Mouse (Mus musculus): ENCODE measurements around the gene Tmem206. TPM values are rescaled to one million over a fixed set of nuclear protein-coding genes. Genes with fewer than 3 reads are reported as not detected.
A peak's percentile ranks its signal among the peaks of the same experiment; 100 is the strongest.

Tmem206 gene
- polyA plus RNA-seq, 1 experiment from 2014 or later, result 26.4 TPM

DNA sequence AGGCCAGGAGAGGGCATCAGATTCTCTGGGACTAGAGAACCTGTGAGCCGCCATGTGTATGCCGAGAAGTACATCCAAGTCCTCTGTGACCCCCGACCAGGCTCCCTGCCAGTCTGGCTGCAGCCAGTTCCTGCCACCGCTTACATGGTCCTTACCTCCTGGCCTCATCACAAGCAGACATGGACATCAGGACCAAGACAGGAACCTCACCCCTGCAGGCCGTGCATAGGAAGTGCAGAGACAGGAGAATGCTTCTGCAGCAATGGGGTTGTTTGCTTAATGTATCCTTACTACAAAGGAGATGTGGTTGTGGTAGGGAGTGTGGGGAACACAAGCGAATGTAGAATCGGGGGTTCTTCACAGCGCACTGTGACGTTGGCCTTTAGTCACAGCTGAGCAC is 19.4 kb upstream of the Tmem206 start:
- Histone ChIP-seq H3K27me3 (ENCODE audit: insufficient read depth, low read length) (no peaks in the 10 kb centered on the region), H3K4me1 (ENCODE audit: insufficient read depth, low read length) (no peaks in the 10 kb centered on the region), H3K4me2 (replicated peaks; ENCODE audit: low read depth, low read length) (no peak overlapping the region), H3K4me3 (ENCODE audit: low read length) (no peak overlapping the region), H3K27ac (ENCODE audit: low read length) (no peak overlapping the region), H3K36me3 (ENCODE audit: insufficient read depth, low read length) (peaks cover 11% of the 10 kb centered on the region), H3K9ac (replicated peaks; ENCODE audit: low read length) (no peak overlapping the region), H3K9me3 (ENCODE audit: low read length) (0 out of 2 replicates have a peak, but pooled peaks cover 2% of the 10 kb centered on the region)
- ATAC-seq (ENCODE audit: low FRiP score, low TSS enrichment), result no peak
- 69% methylated on average over 9 of the region's 9 CpGs for WGBS

- Histone ChIP-seq H3K27me3 (ENCODE audit: insufficient read depth, low read length) (no peaks in the 10 kb centered on the region), H3K36me3 (ENCODE audit: insufficient read depth, low read length) (peaks cover 11% of the 10 kb centered on the region), H3K4me3 (ENCODE audit: low read length) (no peak overlapping the region), H3K4me2 (replicated peaks; ENCODE audit: low read depth, low read length) (no peak overlapping the region), H3K9me3 (ENCODE audit: low read length) (0 out of 2 replicates have a peak, but pooled peaks cover 2% of the 10 kb centered on the region), H3K9ac (replicated peaks; ENCODE audit: low read length) (no peak overlapping the region), H3K4me1 (ENCODE audit: insufficient read depth, low read length) (peaks cover under 1% of the 10 kb centered on the region), H3K27ac (ENCODE audit: low read length) (no peak overlapping the region)
- WGBS, result 80% methylated on average over 9 of the region's 9 CpGs
- no peak for ATAC-seq (ENCODE audit: low FRiP score, low TSS enrichment)
Observed at GRCm38 (mm10) chr1:191307766-191308455, 17.8 kb upstream of the Tmem206 start.

DNA sequence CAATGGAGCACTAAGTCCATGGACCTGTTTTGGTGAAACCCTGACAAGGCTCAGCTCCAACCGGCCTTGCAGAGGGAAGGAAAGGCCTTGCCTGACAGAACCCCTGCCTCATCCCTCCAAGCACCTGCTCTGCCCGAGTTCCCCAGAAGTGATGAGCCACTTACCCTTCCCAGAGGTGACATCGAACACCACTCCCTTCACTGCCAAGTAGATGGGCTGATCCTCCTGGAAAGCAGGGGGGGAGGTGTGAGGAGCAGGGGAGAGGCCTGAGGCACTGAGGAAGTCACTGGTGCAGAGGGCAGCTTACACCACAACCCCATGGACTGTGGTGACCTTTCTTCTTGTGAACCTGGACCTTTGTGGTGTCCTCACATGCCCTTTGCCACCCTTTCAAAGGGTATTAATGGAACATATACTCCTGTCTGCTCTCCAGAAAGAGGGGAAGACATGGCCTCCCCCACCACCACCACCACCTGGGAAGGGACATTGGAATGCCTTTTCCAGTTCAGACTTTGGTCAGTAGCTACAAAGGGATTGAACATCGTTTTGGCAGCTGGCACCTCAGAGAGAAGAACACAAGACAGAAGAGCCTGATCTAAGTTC is 14.3 kb upstream of the Tmem206 start:
- WGBS, result 75% methylated on average over 4 of the region's 4 CpGs
- H3K9ac ChIP-seq (replicated peaks; ENCODE audit: low read length), result 0 out of 2 replicates have a peak overlapping the region, but pooled peaks have one; percentile 6
- no peaks in the 10 kb centered on the region for H3K27me3 ChIP-seq (ENCODE audit: insufficient read depth, low read length)
- no peak for ATAC-seq (ENCODE audit: low FRiP score, low TSS enrichment)
- H3K4me1 ChIP-seq (ENCODE audit: insufficient read depth, low read length), result peaks cover 5% of the 10 kb centered on the region
- no peak overlapping the region for H3K4me2 ChIP-seq (replicated peaks; ENCODE audit: low read depth, low read length)
- H3K9me3 ChIP-seq (ENCODE audit: low read length), result 0 out of 2 replicates have a peak, but pooled peaks cover 2% of the 10 kb centered on the region
- H3K27ac ChIP-seq (ENCODE audit: low read length), result no peak overlapping the region
- H3K36me3 ChIP-seq (ENCODE audit: insufficient read depth, low read length), result peaks cover 11% of the 10 kb centered on the region
- H3K4me3 ChIP-seq (ENCODE audit: low read length), result no peak overlapping the region

DNA sequence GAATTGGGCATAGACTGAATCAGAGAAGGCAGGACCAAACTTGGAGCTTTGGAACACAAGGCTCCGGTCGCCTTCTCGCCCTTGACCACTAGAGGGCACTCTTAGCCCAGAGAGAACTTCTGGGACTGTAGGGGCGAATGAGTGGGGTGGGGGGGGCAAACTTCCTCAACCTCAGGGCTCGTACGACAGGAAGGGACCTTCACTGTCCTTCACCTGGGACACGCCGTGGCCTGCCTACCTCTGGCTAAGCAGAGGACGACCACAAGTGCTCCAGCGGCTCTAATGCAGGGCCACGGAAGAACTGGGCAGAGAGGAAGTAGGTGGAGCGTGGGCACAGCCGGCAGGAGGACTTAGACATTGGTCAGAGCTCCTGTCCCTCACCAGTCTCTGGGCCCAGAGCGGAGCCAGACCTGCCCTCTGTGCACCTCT is 13.2 kb upstream of the Tmem206 start:
- peak; percentile 96 for ATAC-seq (ENCODE audit: low FRiP score, low TSS enrichment)
- under 1% methylated on average over 14 of the region's 14 CpGs for WGBS
- peak overlapping the region; percentile 65 for H3K4me2 ChIP-seq (replicated peaks; ENCODE audit: low read depth, low read length)
- H3K4me3 ChIP-seq (ENCODE audit: low read length), result peak overlapping the region; percentile 72
- H3K9ac ChIP-seq (replicated peaks; ENCODE audit: low read length), result peak overlapping the region; percentile 80
- 0 out of 2 replicates have a peak, but pooled peaks cover 2% of the 10 kb centered on the region for H3K9me3 ChIP-seq (ENCODE audit: low read length)
- H3K27ac ChIP-seq (ENCODE audit: low read length), result peak overlapping the region; percentile 78
- no peaks in the 10 kb centered on the region for H3K27me3 ChIP-seq (ENCODE audit: insufficient read depth, low read length)
- peaks cover 8% of the 10 kb centered on the region for H3K36me3 ChIP-seq (ENCODE audit: insufficient read depth, low read length)
- peaks cover 11% of the 10 kb centered on the region for H3K4me1 ChIP-seq (ENCODE audit: insufficient read depth, low read length)

GRCm38 (mm10) chr1:191313158-191313557 is 12.6 kb upstream of the Tmem206 start:
- Histone ChIP-seq H3K27ac (ENCODE audit: low read length) (peak overlapping the region; percentile 78), H3K9ac (replicated peaks; ENCODE audit: low read length) (peak overlapping the region; percentile 80), H3K27me3 (ENCODE audit: insufficient read depth, low read length) (no peaks in the 10 kb centered on the region), H3K36me3 (ENCODE audit: insufficient read depth, low read length) (peaks cover 2% of the 10 kb centered on the region; the same call in 1 of the 2 replicates), H3K9me3 (ENCODE audit: low read length) (no peaks in the 10 kb centered on the region), H3K4me1 (ENCODE audit: insufficient read depth, low read length) (peaks cover 11% of the 10 kb centered on the region), H3K4me3 (ENCODE audit: low read length) (peak overlapping the region; percentile 72), H3K4me2 (replicated peaks; ENCODE audit: low read depth, low read length) (peak overlapping the region; percentile 65)
- no peak for ATAC-seq (ENCODE audit: low FRiP score, low TSS enrichment)
- 44% methylated on average over 6 of the region's 6 CpGs for WGBS

DNA sequence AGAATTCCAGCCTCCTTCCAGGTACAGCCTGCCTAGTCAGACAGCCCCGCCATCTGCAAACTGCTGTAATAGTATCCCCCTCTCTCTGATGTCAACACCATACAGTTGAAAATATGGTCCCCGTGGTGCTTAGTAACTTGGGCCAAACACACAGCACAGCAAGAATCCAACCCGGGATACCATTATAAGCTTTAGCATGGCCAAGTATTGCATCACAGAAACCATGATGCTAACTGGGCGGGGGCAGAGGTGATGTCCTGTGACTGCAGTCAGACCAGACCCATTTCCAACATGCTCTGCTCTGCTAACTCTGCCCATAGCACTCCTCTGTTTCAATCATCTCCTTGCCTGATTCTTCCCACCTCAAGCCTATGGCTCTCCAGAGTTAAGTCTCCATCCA is 11.8 kb upstream of the Tmem206 start:
- ATAC-seq (ENCODE audit: low FRiP score, low TSS enrichment), result no peak
- no peak overlapping the region for H3K4me3 ChIP-seq (ENCODE audit: low read length)
- H3K4me1 ChIP-seq (ENCODE audit: insufficient read depth, low read length), result peaks cover 11% of the 10 kb centered on the region
- H3K27me3 ChIP-seq (ENCODE audit: insufficient read depth, low read length), result no peaks in the 10 kb centered on the region
- no peak overlapping the region for H3K4me2 ChIP-seq (replicated peaks; ENCODE audit: low read depth, low read length)
- no peaks in the 10 kb centered on the region for H3K9me3 ChIP-seq (ENCODE audit: low read length)
- H3K9ac ChIP-seq (replicated peaks; ENCODE audit: low read length), result no peak overlapping the region
- no peaks in the 10 kb centered on the region for H3K36me3 ChIP-seq (ENCODE audit: insufficient read depth, low read length)
- whole genome bisulfite sequencing, result 79% methylated on average over 4 of the region's 4 CpGs
- no peak overlapping the region for H3K27ac ChIP-seq (ENCODE audit: low read length)

- H3K4me1 ChIP-seq (ENCODE audit: insufficient read depth, low read length), result peaks cover 11% of the 10 kb centered on the region
- ATAC-seq (ENCODE audit: low FRiP score, low TSS enrichment), result no peak
- H3K4me2 ChIP-seq (replicated peaks; ENCODE audit: low read depth, low read length), result peak overlapping the region; percentile 77
- H3K4me3 ChIP-seq (ENCODE audit: low read length), result peak overlapping the region; percentile 80
- no peaks in the 10 kb centered on the region for H3K27me3 ChIP-seq (ENCODE audit: insufficient read depth, low read length)
- H3K36me3 ChIP-seq (ENCODE audit: insufficient read depth, low read length), result no peaks in the 10 kb centered on the region
- H3K27ac ChIP-seq (ENCODE audit: low read length), result no peak overlapping the region
- H3K9me3 ChIP-seq (ENCODE audit: low read length), result no peaks in the 10 kb centered on the region
- no peak overlapping the region; the same call in 1 of the 2 replicates for H3K9ac ChIP-seq (replicated peaks; ENCODE audit: low read length)
- 81% methylated on average over 8 of the region's 8 CpGs for WGBS
Observed at GRCm38 (mm10) chr1:191316818-191317217, 8.9 kb upstream of the Tmem206 start.

DNA sequence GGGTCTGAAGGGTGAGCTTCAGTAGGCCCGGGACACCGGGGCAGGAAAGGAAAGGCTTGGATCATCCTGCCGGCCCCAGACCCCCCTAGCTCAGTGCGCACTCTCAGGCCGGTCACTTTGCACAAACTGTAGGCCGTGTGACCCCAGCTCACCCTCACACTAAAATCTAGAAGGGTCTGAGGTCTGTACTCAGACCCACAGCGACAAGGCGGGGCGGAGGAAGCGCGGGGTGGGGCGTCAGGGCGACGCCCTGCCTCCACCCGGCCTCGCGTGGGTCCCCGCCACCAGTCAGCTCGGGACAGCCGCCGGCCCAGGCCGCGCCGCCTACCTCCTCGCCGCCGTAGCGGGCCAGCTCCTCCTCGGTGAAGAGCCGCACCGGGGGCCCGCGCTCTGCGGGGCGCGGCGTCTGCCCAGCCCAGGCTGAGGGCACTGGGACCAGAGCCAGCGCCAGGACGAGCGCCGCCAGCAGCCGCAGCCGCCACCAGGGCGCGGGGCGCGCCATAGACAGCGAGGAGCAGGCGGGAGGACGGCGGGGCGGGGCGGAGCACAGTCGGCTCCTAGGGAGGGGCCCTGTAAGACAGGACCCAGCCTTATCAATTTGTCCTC is 8.0 kb upstream of the Tmem206 start, which contains the start of gene Nenf:
Gene Nenf, minus strand, starts transcription at position 604 of the 606 bp plus-strand sequence.
- Histone ChIP-seq H3K4me3 (ENCODE audit: low read length) (peak within 1 kb of the TSS; percentile 80), H3K9ac (replicated peaks; ENCODE audit: low read length) (peak within 1 kb of the TSS; percentile 98), H3K4me1 (ENCODE audit: insufficient read depth, low read length) (peaks cover 11% of the 10 kb centered on the region), H3K4me2 (replicated peaks; ENCODE audit: low read depth, low read length) (peak within 1 kb of the TSS; percentile 77), H3K36me3 (ENCODE audit: insufficient read depth, low read length) (no peaks in the 10 kb centered on the region), H3K27ac (ENCODE audit: low read length) (peak within 1 kb of the TSS; percentile 76), H3K9me3 (ENCODE audit: low read length) (no peaks in the 10 kb centered on the region), H3K27me3 (ENCODE audit: insufficient read depth, low read length) (no peaks in the 10 kb centered on the region)
- under 1% methylated on average over 52 of the region's 54 CpGs for WGBS
- ATAC-seq (ENCODE audit: low FRiP score, low TSS enrichment), result peak; percentile 92

GRCm38 (mm10) chr1:191318686-191319085 is 7.0 kb upstream of the Tmem206 start:
- no peak overlapping the region for H3K4me2 ChIP-seq (replicated peaks; ENCODE audit: low read depth, low read length)
- no peak for ATAC-seq (ENCODE audit: low FRiP score, low TSS enrichment)
- 68% methylated on average over 5 of the region's 5 CpGs for whole genome bisulfite sequencing
- H3K27ac ChIP-seq (ENCODE audit: low read length), result no peak overlapping the region
- no peak overlapping the region for H3K4me3 ChIP-seq (ENCODE audit: low read length)
- no peaks in the 10 kb centered on the region for H3K27me3 ChIP-seq (ENCODE audit: insufficient read depth, low read length)
- no peaks in the 10 kb centered on the region for H3K9me3 ChIP-seq (ENCODE audit: low read length)
- H3K36me3 ChIP-seq (ENCODE audit: insufficient read depth, low read length), result no peaks in the 10 kb centered on the region
- H3K4me1 ChIP-seq (ENCODE audit: insufficient read depth, low read length), result peaks cover 6% of the 10 kb centered on the region; the same call in 1 of the 2 replicates
- H3K9ac ChIP-seq (replicated peaks; ENCODE audit: low read length), result no peak overlapping the region
